Mouse (Mus musculus) urinary bladder, postnatal 14 days (tissue): ENCODE results near the gene F3.

Source experiments
- DNase-seq: peaks from one replicate; pipeline ENCODE4 v3.0.0; 2021; ENCODE audit warnings: low spot score

The F3 gene

GRCm38 (mm10) chr3:121707106-121707505, 16.2 kb upstream of the F3 start:
- DNase-seq = no peak

GRCm38 (mm10) chr3:121710894-121711531, 12.3 kb upstream of the F3 start:
- DNase-seq = no peak

GRCm38 (mm10) chr3:121712222-121712621, 11.1 kb upstream of the F3 start:
- no peak for DNase-seq

GRCm38 (mm10) chr3:121713151-121713701, 10.1 kb upstream of the F3 start:
- DNase-seq = peak; percentile 64

GRCm38 (mm10) chr3:121713816-121714215, 9.5 kb upstream of the F3 start:
- no peak for DNase-seq

GRCm38 (mm10) chr3:121714461-121714860, 8.9 kb upstream of the F3 start:
- DNase-seq = no peak

- DNase-seq = no peak
These were observed 8.0 kb upstream of the F3 start for GRCm38 (mm10) chr3:121715336-121715735.

GRCm38 (mm10) chr3:121715741-121716459, 7.4 kb upstream of the F3 start:
- no peak for DNase-seq

GRCm38 (mm10) chr3:121716480-121716879, 6.9 kb upstream of the F3 start:
- DNase-seq = no peak

GRCm38 (mm10) chr3:121718679-121719078, 4.7 kb upstream of the F3 start:
- no peak for DNase-seq

GRCm38 (mm10) chr3:121719701-121720100, 3.6 kb upstream of the F3 start:
- no peak for DNase-seq

GRCm38 (mm10) chr3:121720801-121721690, 2.3 kb upstream of the F3 start:
- no peak for DNase-seq

- DNase-seq = no peak
These were observed 1.7 kb upstream of the F3 start for GRCm38 (mm10) chr3:121721691-121722070.

GRCm38 (mm10) chr3:121723968-121724524, 709 bp downstream of the F3 start:
- no peak for DNase-seq

GRCm38 (mm10) chr3:121724553-121724952, 1.2 kb downstream of the F3 start:
- no peak for DNase-seq

GRCm38 (mm10) chr3:121725651-121726050, 2.3 kb downstream of the F3 start:
- DNase-seq = no peak

- DNase-seq = no peak
These were observed 6.3 kb downstream of the F3 start for GRCm38 (mm10) chr3:121729678-121730077.

- no peak for DNase-seq
These were observed 12.2 kb downstream of the F3 start for GRCm38 (mm10) chr3:121735542-121735941.

- peak; percentile 83 for DNase-seq
These were observed 12.8 kb downstream of the F3 start for GRCm38 (mm10) chr3:121736025-121736744.

- no peak for DNase-seq
These were observed 14.1 kb downstream of the F3 start for GRCm38 (mm10) chr3:121737453-121737852.

- no peak for DNase-seq
These were observed 14.6 kb downstream of the F3 start for GRCm38 (mm10) chr3:121737901-121738300.
